Mouse (Mus musculus): Measurements from ENCODE around the gene 9530077C05Rik. TPM values are rescaled to one million over a fixed set of nuclear protein-coding genes. Genes with fewer than 3 reads are reported as not detected.

Gene 9530077C05Rik
- polyA plus RNA-seq, 1 experiment from 2014 or later = 4.9 TPM

DNA sequence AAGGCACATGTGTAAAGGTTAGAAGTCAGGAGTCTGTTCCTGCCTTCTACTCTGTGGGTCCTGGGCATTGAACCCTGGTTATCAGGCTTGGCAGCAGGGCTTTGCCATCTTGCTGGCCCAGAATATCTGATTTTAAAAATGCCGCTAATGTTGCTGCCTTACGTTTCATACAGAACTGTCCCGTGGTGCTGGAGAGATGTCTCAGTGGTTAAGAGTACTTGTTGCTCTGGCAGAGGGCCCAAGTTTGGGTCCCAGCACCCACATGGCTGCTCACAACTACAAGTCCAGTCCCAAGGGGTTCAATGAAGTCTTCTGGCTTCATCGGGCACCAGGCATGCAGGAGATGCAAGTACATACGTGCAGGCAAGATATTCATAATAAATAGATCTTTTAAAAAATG is 54.9 kb downstream of the 9530077C05Rik start:
- no peak for ATAC-seq (ENCODE audit: low read depth)
- H3K4me2 ChIP-seq (ENCODE audit: low read depth, low read length) = no peak overlapping the region
- 0 out of 2 replicates have a peak, but pooled peaks cover 3% of the 10 kb centered on the region for H3K36me3 ChIP-seq (ENCODE audit: control insufficient read depth, insufficient read depth, low read length)
- no peak overlapping the region for H3K27ac ChIP-seq (ENCODE audit: low read length)
- no peak overlapping the region for H3K9ac ChIP-seq (ENCODE audit: low read length)
- 91% methylated on average over 5 of the region's 5 CpGs for WGBS
- no peaks in the 10 kb centered on the region for H3K9me3 ChIP-seq (ENCODE audit: control insufficient read depth, low read length)
- no peak overlapping the region for H3K4me3 ChIP-seq (ENCODE audit: low read length)
- no peaks in the 10 kb centered on the region for H3K27me3 ChIP-seq (ENCODE audit: control insufficient read depth, insufficient read depth, low read depth, low read length)
- H3K4me1 ChIP-seq (replicated peaks; ENCODE audit: control insufficient read depth, insufficient read depth, low read length) = peaks cover 3% of the 10 kb centered on the region

DNA sequence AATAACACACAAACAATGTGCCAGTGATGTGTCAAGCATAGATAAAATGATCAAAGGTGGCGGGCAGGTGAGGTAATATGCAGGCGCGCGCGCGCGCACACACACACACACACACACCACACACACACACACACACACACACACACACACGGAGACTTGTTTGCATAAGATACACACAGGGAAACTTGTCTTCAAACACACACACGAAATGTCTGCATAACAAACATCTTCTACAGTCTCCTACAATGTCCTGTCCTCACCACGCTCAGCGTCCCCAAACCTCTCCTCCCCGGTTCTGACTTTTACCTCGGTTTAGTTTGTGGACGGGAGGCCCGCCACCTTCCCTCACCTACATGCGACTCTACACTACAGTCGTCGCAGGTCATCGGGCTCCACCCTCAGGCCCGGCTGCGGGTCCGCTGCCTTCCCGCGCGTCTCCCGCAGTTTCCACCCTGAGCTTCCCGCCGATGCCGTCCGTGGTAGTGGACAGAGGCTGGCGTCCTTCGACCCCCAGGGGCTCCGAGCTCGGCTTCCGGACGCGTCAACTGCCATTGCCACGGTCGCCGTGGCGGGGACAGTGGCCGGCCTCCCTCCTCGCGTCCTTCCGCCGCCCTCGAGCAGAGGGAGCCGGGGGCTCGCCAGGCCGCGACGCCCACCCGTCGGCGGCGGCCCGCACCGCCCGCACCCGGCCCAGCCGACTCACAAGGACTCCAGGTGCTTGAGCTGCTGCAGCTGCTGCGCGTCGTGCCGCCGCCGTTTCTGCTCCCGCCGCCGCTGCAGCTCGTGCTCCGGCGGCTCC is 56.3 kb downstream of the 9530077C05Rik start:
- ATAC-seq (ENCODE audit: low read depth) = peak; percentile 71
- WGBS = 0% methylated on average over 71 of the region's 73 CpGs
- peak overlapping the region; percentile 61 for H3K4me2 ChIP-seq (ENCODE audit: low read depth, low read length)

DNA sequence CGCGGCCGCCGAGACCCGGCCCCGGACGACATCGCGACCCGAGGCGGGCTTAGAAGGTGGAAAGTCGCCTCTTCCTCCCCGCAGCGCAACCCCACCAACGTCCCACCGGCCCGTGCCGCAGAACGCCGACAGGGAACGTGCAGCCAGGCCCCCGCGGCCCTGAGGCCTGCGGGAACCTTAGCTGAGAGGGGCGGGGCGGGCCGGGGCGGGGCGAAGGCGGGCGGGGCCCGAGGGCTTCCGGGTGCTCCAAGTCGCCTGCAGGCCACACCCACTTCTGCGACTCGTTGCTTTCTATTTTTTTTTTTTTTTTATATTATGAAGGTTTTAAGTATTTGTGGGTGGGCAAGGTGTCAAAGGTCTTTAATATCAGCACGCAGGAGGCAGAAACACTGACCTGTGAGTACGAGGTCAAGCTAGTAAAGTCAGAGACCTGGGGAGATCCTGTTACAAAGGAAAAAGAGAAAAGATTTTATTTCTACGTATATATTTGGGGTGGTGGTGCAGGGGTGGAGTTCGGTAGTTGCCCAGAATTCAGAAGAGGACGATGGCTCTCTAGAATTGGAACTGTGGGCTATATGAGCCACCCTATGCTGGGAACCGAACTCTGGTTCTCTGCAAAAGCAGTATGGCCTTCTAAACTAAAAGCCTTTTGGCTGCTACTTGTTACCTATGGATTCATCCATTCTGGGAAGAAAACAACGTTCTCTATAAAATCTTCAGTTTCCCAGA is 57.0 kb downstream of the 9530077C05Rik start:
- 4% methylated on average over 34 of the region's 43 CpGs for WGBS
- Histone ChIP-seq H3K4me1 (replicated peaks; ENCODE audit: control insufficient read depth, insufficient read depth, low read length) (peaks cover 3% of the 10 kb centered on the region), H3K9ac (ENCODE audit: low read length) (peak overlapping the region; percentile 96), H3K36me3 (ENCODE audit: control insufficient read depth, insufficient read depth, low read length) (0 out of 2 replicates have a peak, but pooled peaks cover 3% of the 10 kb centered on the region), H3K4me3 (ENCODE audit: low read length) (peak overlapping the region; percentile 86), H3K27ac (ENCODE audit: low read length) (peak overlapping the region; percentile 92), H3K9me3 (ENCODE audit: control insufficient read depth, low read length) (no peaks in the 10 kb centered on the region), H3K27me3 (ENCODE audit: control insufficient read depth, insufficient read depth, low read depth, low read length) (no peaks in the 10 kb centered on the region), H3K4me2 (ENCODE audit: low read depth, low read length) (peak overlapping the region; percentile 61)
- ATAC-seq (ENCODE audit: low read depth) = peak; percentile 95

More for the DNA sequence above, 56.3 kb downstream of the 9530077C05Rik start:
- Histone ChIP-seq H3K4me3 (ENCODE audit: low read length) (peak overlapping the region; percentile 86), H3K4me1 (replicated peaks; ENCODE audit: control insufficient read depth, insufficient read depth, low read length) (peaks cover 3% of the 10 kb centered on the region), H3K36me3 (ENCODE audit: control insufficient read depth, insufficient read depth, low read length) (0 out of 2 replicates have a peak, but pooled peaks cover 3% of the 10 kb centered on the region), H3K27me3 (ENCODE audit: control insufficient read depth, insufficient read depth, low read depth, low read length) (no peaks in the 10 kb centered on the region), H3K9ac (ENCODE audit: low read length) (peak overlapping the region; percentile 96), H3K27ac (ENCODE audit: low read length) (peak overlapping the region; percentile 92), H3K9me3 (ENCODE audit: control insufficient read depth, low read length) (no peaks in the 10 kb centered on the region)

DNA sequence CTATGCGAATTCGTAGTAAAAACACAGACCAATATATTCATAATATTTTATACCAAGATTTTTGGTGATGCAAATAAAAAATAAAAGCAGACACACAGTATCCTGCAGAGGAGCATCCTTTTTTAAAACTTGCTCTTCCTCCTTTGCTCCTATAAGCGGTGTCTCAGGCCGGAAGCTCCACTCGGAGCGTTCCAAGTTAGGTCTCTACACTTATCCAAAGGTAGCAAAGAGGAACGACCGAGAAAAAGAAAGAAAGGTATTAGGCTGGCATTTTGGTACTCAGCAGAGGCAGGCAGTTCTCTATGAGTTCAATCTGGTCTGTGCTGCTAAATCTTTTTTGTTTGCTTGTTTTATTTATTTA is 57.6 kb downstream of the 9530077C05Rik start:
- H3K36me3 ChIP-seq (ENCODE audit: control insufficient read depth, insufficient read depth, low read length) = 0 out of 2 replicates have a peak, but pooled peaks cover 3% of the 10 kb centered on the region
- no peak overlapping the region for H3K9ac ChIP-seq (ENCODE audit: low read length)
- H3K27me3 ChIP-seq (ENCODE audit: control insufficient read depth, insufficient read depth, low read depth, low read length) = no peaks in the 10 kb centered on the region
- no peak overlapping the region for H3K4me2 ChIP-seq (ENCODE audit: low read depth, low read length)
- no peak for ATAC-seq (ENCODE audit: low read depth)
- 74% methylated on average over 8 of the region's 8 CpGs for WGBS
- no peak overlapping the region for H3K27ac ChIP-seq (ENCODE audit: low read length)
- H3K9me3 ChIP-seq (ENCODE audit: control insufficient read depth, low read length) = no peaks in the 10 kb centered on the region
- H3K4me1 ChIP-seq (replicated peaks; ENCODE audit: control insufficient read depth, insufficient read depth, low read length) = peaks cover 3% of the 10 kb centered on the region
- H3K4me3 ChIP-seq (ENCODE audit: low read length) = no peak overlapping the region

DNA sequence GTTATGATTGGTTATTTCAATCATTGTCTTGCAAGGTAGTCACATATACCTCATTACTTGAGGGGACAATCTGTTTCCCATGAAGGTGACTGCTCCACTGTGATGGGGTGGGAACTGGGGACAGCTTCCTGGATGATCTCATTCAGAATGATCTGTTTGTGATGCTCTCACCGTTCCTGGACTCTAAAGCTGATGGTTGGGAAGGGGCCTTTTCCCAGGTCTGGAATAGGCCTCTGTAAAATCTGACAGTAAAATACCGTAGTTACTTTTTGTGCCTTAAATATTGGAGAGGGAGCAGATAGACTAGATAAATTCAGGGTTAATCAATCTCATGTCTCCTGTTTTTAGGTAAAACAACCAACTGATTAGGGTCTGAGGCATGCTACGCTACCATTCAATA is 58.3 kb downstream of the 9530077C05Rik start, which contains the start of gene Rp9:
Gene Rp9 (minus strand): TSS at position 101 of the 400 bp plus-strand sequence.
- H3K27ac ChIP-seq (ENCODE audit: low read length) = peak within 1 kb of the TSS; percentile 4; the same call in 1 of the 2 replicates
- H3K4me3 ChIP-seq (ENCODE audit: low read length) = peak within 1 kb of the TSS; percentile 86
- H3K9ac ChIP-seq (ENCODE audit: low read length) = peak within 1 kb of the TSS; percentile 96
- no peaks in the 10 kb centered on the region for H3K27me3 ChIP-seq (ENCODE audit: control insufficient read depth, insufficient read depth, low read depth, low read length)
- ATAC-seq (ENCODE audit: low read depth) = no peak
- H3K36me3 ChIP-seq (ENCODE audit: control insufficient read depth, insufficient read depth, low read length) = 0 out of 2 replicates have a peak, but pooled peaks cover 3% of the 10 kb centered on the region
- no peaks in the 10 kb centered on the region for H3K9me3 ChIP-seq (ENCODE audit: control insufficient read depth, low read length)
- H3K4me2 ChIP-seq (ENCODE audit: low read depth, low read length) = peak within 1 kb of the TSS; percentile 61
- WGBS = 91% methylated on average over 3 of the region's 3 CpGs
- H3K4me1 ChIP-seq (replicated peaks; ENCODE audit: control insufficient read depth, insufficient read depth, low read length) = peaks cover 3% of the 10 kb centered on the region

DNA sequence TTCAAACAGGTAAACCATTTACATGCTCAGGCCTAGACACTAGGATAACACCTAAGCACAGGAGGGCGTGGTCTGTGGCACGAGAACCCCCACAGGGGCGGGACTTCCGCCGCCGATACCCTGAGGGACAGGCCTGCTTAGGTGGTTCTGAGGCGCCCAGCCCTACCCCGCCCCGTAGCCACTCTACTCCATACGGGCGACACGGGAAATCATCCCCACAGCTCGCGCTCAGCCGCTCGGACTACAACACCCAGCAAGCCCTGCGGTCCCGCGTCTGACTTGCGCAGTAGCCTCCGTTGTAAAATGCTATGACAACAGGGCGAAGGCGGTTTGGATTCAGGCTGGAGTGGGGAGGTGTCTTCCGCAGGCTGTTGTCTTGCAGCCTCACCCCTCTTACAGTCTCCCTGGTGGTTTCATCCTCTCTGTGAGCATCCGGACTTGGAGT is 64.1 kb downstream of the 9530077C05Rik start, which contains the start of gene Bbs9:
Gene Bbs9 (plus strand): TSS at position 292 of the 445 bp plus-strand sequence.
- Histone ChIP-seq H3K36me3 (ENCODE audit: control insufficient read depth, insufficient read depth, low read length) (no peaks in the 10 kb centered on the region), H3K9me3 (ENCODE audit: control insufficient read depth, low read length) (no peaks in the 10 kb centered on the region), H3K9ac (ENCODE audit: low read length) (peak within 1 kb of the TSS; percentile 76), H3K27ac (ENCODE audit: low read length) (peak within 1 kb of the TSS; percentile 78), H3K4me1 (replicated peaks; ENCODE audit: control insufficient read depth, insufficient read depth, low read length) (peaks cover 4% of the 10 kb centered on the region; the same call in 1 of the 2 replicates), H3K27me3 (ENCODE audit: control insufficient read depth, insufficient read depth, low read depth, low read length) (no peaks in the 10 kb centered on the region), H3K4me2 (ENCODE audit: low read depth, low read length) (peak within 1 kb of the TSS; percentile 94), H3K4me3 (ENCODE audit: low read length) (peak within 1 kb of the TSS; percentile 80)
- ATAC-seq (ENCODE audit: low read depth) = peak; percentile 99
- WGBS = under 1% methylated on average over 25 of the region's 25 CpGs

DNA sequence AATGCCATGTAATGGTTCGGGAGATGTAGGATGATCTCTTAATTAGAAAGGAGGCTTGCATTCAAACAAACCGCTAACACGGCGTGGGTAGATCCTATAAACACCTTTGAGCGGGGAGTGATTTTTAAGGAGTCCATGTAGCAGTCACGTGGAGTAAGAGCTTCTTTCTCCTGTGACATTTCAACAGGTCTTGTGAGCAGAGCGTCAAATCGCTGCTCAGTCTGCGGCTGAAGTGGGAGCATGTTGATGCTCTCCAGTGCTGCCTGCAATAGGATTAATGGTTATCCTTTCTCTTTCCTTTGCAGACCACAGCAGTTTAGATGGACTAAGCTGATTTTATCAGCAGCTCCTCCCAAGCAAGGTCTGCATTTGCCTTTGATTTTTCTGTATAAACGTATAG is 65.0 kb downstream of the 9530077C05Rik start:
- peak overlapping the region; percentile 94 for H3K4me2 ChIP-seq (ENCODE audit: low read depth, low read length)
- peak overlapping the region; percentile 80 for H3K4me3 ChIP-seq (ENCODE audit: low read length)
- no peaks in the 10 kb centered on the region for H3K36me3 ChIP-seq (ENCODE audit: control insufficient read depth, insufficient read depth, low read length)
- no peaks in the 10 kb centered on the region for H3K27me3 ChIP-seq (ENCODE audit: control insufficient read depth, insufficient read depth, low read depth, low read length)
- peaks cover 4% of the 10 kb centered on the region; the same call in 1 of the 2 replicates for H3K4me1 ChIP-seq (replicated peaks; ENCODE audit: control insufficient read depth, insufficient read depth, low read length)
- 3% methylated on average over 10 of the region's 10 CpGs for WGBS
- no peaks in the 10 kb centered on the region for H3K9me3 ChIP-seq (ENCODE audit: control insufficient read depth, low read length)
- ATAC-seq (ENCODE audit: low read depth) = 0 out of 2 replicates have a peak, but pooled peaks have one; percentile 6
- H3K27ac ChIP-seq (ENCODE audit: low read length) = no peak overlapping the region; the same call in 1 of the 2 replicates
- peak overlapping the region; percentile 76 for H3K9ac ChIP-seq (ENCODE audit: low read length)

DNA sequence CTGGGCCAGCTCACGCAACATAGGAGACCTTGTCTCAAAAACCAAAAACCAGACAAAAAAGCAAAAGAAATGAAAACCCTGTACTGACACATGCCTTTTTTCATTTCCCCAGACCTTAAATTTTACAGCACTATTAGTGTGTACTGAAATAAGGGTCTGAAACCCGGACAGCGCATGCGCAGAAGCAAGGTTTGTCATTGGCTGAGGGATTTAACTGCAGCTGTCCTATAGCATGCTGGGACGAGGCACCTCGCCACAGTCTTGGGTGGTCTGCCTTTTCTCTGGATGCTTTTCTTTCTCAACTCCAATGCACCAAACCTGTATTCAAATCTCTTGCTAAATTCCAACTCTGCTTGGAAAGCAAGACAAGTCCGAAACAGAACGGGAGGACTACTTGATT is 67.6 kb downstream of the 9530077C05Rik start:
- Histone ChIP-seq H3K36me3 (ENCODE audit: control insufficient read depth, insufficient read depth, low read length) (no peaks in the 10 kb centered on the region), H3K9ac (ENCODE audit: low read length) (no peak overlapping the region), H3K4me2 (ENCODE audit: low read depth, low read length) (no peak overlapping the region), H3K27ac (ENCODE audit: low read length) (no peak overlapping the region), H3K9me3 (ENCODE audit: control insufficient read depth, low read length) (no peaks in the 10 kb centered on the region), H3K4me1 (replicated peaks; ENCODE audit: control insufficient read depth, insufficient read depth, low read length) (peaks cover 4% of the 10 kb centered on the region; the same call in 1 of the 2 replicates), H3K4me3 (ENCODE audit: low read length) (no peak overlapping the region), H3K27me3 (ENCODE audit: control insufficient read depth, insufficient read depth, low read depth, low read length) (no peaks in the 10 kb centered on the region)
- WGBS = 91% methylated on average over 8 of the region's 8 CpGs
- no peak for ATAC-seq (ENCODE audit: low read depth)

Data from lung, embryonic 16.5 days (tissue).